Mouse (Mus musculus) intestine, embryonic 14.5 days (tissue): ENCODE measurements around the gene Foxn2. TPM values are rescaled to one million over a fixed set of nuclear protein-coding genes. Genes with fewer than 3 reads are reported as not detected.

Experiments
- ATAC-seq: fragments of 200-750 bp; cut with Nextera tagmentation; replicated peaks from 2 replicates; pipeline ENCODE4 v1.8.0; 2017; ENCODE audit warnings: low read depth, moderate number of reproducible peaks, moderate TSS enrichment, moderate library complexity; ENCODE audit not compliant: low FRiP score, low TSS enrichment
- DNase-seq: peaks from one replicate; pipeline ENCODE4 v3.0.0-alpha.2; 2018; ENCODE audit warnings: low spot score
- H3K27ac ChIP-seq: fragments of 300-500 bp; sonication (generic); 2 replicates; pipeline ENCODE4 v1.5.1; 2014; ENCODE audit warnings: low read depth, mild to moderate bottlenecking, control low read depth
- H3K27me3 ChIP-seq: fragments of 300-500 bp; sonication (generic); replicated peaks from 2 replicates; pipeline ENCODE4 v1.6.1; 2014; ENCODE audit warnings: low read length, control low read depth; ENCODE audit not compliant: control insufficient read depth, insufficient read depth
- H3K36me3 ChIP-seq: fragments of 300-500 bp; sonication (generic); 2 replicates; pipeline ENCODE4 v1.6.1; 2014; ENCODE audit warnings: low read length, control low read depth; ENCODE audit not compliant: control insufficient read depth, insufficient read depth
- H3K4me1 ChIP-seq: fragments of 300-500 bp; sonication (generic); replicated peaks from 2 replicates; pipeline ENCODE4 v1.6.1; 2014; ENCODE audit warnings: low read length, control low read depth, mixed read lengths; ENCODE audit not compliant: control insufficient read depth, insufficient read depth
- H3K4me2 ChIP-seq: fragments of 300-500 bp; sonication (generic); 2 replicates; pipeline ENCODE4 v1.6.1; 2014; ENCODE audit warnings: low read length
- H3K4me3 ChIP-seq: fragments of 300-500 bp; sonication (generic); 2 replicates; pipeline ENCODE4 v1.5.1; 2014; ENCODE audit warnings: low read depth, low read length, control low read depth, mixed read lengths
- H3K9ac ChIP-seq: fragments of 300-500 bp; sonication (generic); 2 replicates; pipeline ENCODE4 v1.6.1; 2014; ENCODE audit warnings: mild to moderate bottlenecking, low read length
- H3K9me3 ChIP-seq: fragments of 300-500 bp; sonication (generic); 2 replicates; pipeline ENCODE4 v1.6.1; 2016; ENCODE audit warnings: low read length, control low read depth; ENCODE audit not compliant: control insufficient read depth
- WGBS: fragments of 180-500 bp; shearing (Covaris S2); extraction: QIAGEN DNeasy Blood & Tissue Kit; methylation state at CpG from one replicate; pipeline ENCODE4 v1.1.7; 2014; 5-methylcytosine and 5-hydroxymethylcytosine counted together
- polyA plus RNA-seq: library from polyadenylated mRNA; unstranded; fragments of >200 nt; fragmentation: Nextera tagmentation; extraction: Ambion mirVana; gene quantifications from 2 replicates; pipeline ENCODE4 v1.2.1, GENCODE M21; 2014

Gene Foxn2
- polyA plus RNA-seq, 1 experiment from 2014 or later, result 12.1 TPM

DNA sequence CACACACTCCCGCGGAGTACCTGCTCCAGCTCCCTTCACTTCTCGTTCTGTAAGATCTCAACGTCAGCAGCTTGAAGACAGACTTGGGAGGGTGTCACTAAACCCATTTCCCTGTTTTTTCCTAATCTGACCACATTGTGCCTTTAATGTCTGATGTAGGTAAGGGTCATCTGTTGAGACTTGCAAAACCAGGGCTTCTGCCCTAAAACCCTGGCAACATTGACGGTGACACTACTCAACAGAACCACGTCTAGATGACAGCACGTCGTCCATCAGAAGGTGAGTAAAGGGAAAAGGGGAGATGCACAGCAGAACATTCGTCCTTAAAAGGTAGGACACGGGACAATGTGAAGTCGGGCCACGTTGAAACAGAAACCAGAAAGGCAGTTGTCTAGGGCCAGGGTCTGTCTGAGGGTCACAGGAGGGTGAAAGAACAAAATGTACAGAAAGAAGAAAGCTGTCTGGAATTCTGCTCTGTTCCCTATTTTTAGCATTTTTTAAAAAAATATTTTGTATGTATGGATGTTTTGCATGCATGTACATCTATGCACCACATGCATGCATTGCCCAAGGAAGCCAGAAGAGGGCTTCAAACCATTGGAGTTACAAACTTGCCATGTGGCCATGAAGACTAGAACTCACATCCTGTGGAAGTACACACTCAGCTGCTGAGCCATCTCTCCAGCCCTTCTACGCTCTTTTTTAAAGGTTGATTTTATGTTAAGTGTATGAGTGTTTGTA lies 51.0 kb downstream of the Foxn2 start:
- DNase-seq, result peak; percentile 27
- ATAC-seq, result no peak
- WGBS, result 94% methylated on average over 13 of the region's 13 CpGs

DNA sequence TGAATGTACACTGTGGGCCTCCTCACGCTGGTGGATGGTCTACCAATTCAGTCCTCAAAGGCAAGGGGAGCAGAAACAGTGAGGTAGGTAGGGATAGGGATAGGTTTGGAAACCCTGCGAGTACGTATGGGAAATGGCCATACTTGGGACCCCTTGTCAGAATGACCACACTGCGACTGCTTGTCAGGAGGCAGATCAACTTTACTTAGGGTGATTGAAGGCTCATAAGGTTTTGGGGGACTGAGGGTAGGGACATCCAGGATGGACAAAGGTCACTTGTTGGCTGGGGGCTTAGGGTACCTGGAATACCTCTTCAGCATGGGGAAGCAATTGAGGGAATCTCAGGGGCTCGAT lies 51.6 kb downstream of the Foxn2 start:
- Histone ChIP-seq H3K9ac (no peak overlapping the region), H3K36me3 (peaks cover 23% of the 10 kb centered on the region; the same call in 1 of the 2 replicates), H3K4me3 (no peak overlapping the region), H3K4me1 (no peaks in the 10 kb centered on the region), H3K9me3 (no peaks in the 10 kb centered on the region), H3K27ac (no peak overlapping the region), H3K4me2 (no peak overlapping the region), H3K27me3 (no peaks in the 10 kb centered on the region)
- WGBS, result 96% methylated on average over 5 of the region's 5 CpGs
- ATAC-seq (no peak), DNase-seq (no peak)

More for the DNA sequence above, 51.0 kb downstream of the Foxn2 start:
- H3K27me3 ChIP-seq, result no peaks in the 10 kb centered on the region
- H3K27ac ChIP-seq, result no peak overlapping the region
- H3K4me1 ChIP-seq, result no peaks in the 10 kb centered on the region
- H3K4me2 ChIP-seq, result no peak overlapping the region
- H3K36me3 ChIP-seq, result peaks cover 27% of the 10 kb centered on the region
- no peak overlapping the region for H3K4me3 ChIP-seq
- no peak overlapping the region for H3K9ac ChIP-seq
- no peaks in the 10 kb centered on the region for H3K9me3 ChIP-seq

DNA sequence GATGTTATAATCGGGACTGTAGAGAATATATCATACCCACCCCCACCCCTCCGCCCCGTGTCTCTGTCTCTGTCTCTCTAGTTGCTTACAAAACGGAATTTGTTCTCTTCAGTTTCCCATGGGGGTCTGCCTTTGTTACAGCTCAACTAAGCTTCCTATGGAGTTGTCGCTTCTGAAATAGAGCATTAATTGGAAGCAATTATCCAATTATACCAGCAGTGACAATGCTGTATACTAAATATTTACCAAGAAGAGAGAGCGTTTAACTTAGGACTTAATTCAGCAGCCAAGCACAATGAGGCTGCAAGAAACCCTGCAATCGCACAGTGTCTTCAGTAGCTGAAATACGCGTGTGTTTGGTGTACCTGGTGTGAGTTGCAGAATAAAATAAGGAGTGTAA lies 53.0 kb downstream of the Foxn2 start:
- 85% methylated on average over 9 of the region's 9 CpGs for WGBS
- Histone ChIP-seq H3K4me1 (no peaks in the 10 kb centered on the region), H3K4me3 (no peak overlapping the region), H3K27me3 (no peaks in the 10 kb centered on the region), H3K27ac (no peak overlapping the region), H3K36me3 (peaks cover 20% of the 10 kb centered on the region; the same call in 1 of the 2 replicates), H3K9ac (no peak overlapping the region), H3K9me3 (no peaks in the 10 kb centered on the region), H3K4me2 (no peak overlapping the region)
- ATAC-seq, result no peak
- DNase-seq, result peak; percentile 15

DNA sequence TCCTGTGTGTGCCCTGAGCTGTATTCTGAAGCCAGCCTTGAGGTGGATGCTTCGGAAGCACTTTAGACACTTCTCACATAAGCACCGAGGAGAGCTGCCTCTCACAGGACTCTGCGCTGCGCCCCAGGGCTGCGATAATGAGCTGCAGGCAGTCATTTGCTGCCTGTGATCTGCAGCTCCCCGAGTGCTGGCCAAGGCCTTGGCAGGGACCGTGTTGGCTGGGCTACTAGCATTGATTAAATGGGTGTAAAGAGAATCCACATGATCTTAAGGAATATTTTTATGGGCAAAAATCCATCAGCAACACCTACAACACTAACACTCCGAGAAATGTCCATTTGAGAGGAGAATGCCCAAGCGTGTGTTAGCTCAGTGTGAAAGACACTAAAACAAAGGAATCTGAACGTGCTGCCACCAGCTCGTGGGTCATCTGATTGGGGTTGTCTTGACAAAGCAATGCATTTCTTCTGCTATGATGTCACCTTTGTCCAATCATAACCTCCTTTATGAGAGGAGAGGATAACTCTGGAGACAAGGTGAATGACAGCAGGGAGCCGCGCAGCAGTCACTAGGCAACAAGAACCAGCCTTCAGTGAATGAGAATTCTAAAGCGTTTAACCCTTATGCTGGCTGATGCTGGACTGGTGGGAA lies 53.7 kb downstream of the Foxn2 start:
- peak; percentile 49 for DNase-seq
- H3K4me2 ChIP-seq, result no peak overlapping the region

DNA sequence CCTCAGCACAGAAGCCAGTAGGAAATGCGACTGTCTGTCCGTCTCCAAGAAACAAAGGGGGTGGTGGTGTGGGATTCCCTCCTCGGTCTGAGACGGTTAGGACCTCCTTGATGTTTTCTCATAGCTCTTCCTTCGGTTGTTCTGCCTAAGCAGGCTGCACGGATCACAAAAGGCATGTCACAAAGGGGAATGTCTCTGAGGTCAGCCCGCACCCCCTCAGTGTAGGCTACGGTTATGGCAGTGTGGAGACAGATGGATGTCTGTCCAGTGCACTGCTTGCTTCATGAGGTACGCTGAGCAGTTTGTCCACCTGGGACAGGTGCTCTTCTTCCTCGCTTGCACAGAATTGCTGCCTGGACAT lies 54.2 kb downstream of the Foxn2 start:
- WGBS, result 80% methylated on average over 10 of the region's 10 CpGs
- DNase-seq, result no peak
- H3K36me3 ChIP-seq, result peaks cover 20% of the 10 kb centered on the region; the same call in 1 of the 2 replicates

More for the DNA sequence above, 53.7 kb downstream of the Foxn2 start:
- no peak; the same call in 1 of the 2 replicates for ATAC-seq
- H3K27me3 ChIP-seq, result no peaks in the 10 kb centered on the region
- no peak overlapping the region for H3K27ac ChIP-seq
- H3K36me3 ChIP-seq, result peaks cover 20% of the 10 kb centered on the region; the same call in 1 of the 2 replicates
- H3K4me1 ChIP-seq, result no peaks in the 10 kb centered on the region
- 71% methylated on average over 14 of the region's 14 CpGs for WGBS
- H3K9ac ChIP-seq, result no peak overlapping the region
- H3K9me3 ChIP-seq, result no peaks in the 10 kb centered on the region
- H3K4me3 ChIP-seq, result no peak overlapping the region

DNA sequence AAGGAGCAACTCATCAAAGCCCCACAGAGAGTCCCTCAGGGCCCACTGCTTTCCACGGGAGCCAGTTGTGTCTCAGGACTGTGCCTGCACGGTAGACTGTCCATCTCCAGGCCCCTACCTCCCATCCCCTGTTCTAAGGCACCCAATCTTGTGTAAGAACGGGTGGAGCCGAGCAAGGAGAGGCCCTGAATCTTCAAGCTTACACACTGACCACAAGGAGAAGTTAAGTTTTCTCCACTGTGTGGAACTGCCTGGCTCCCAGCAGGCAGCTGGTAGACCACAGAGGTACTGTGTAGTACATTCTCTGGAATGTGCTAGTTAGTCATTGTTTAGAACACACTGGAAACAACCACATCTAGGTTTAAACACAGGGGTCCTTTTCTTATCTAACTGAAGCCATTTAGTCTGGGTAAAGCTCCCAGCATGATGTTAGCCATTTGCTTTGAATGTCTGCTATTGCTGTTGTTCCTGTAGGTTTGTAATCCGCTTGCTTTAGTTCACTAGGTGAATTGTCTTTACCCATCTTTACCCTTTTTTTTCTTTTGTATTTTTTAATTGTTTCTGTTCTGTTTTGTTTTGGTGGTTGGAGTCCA lies 57.7 kb downstream of the Foxn2 start:
- 79% methylated on average over 5 of the region's 5 CpGs for WGBS
- no peaks in the 10 kb centered on the region for H3K9me3 ChIP-seq
- no peak overlapping the region for H3K4me2 ChIP-seq
- H3K4me1 ChIP-seq, result no peaks in the 10 kb centered on the region
- H3K9ac ChIP-seq, result no peak overlapping the region
- no peak overlapping the region for H3K27ac ChIP-seq
- H3K4me3 ChIP-seq, result no peak overlapping the region
- no peak for DNase-seq
- no peaks in the 10 kb centered on the region for H3K27me3 ChIP-seq
- H3K36me3 ChIP-seq, result 0 out of 2 replicates have a peak, but pooled peaks cover 4% of the 10 kb centered on the region
- ATAC-seq, result no peak

More for the DNA sequence above, 54.2 kb downstream of the Foxn2 start:
- Histone ChIP-seq H3K27ac (no peak overlapping the region), H3K4me3 (no peak overlapping the region), H3K4me2 (no peak overlapping the region), H3K9ac (no peak overlapping the region), H3K9me3 (no peaks in the 10 kb centered on the region), H3K4me1 (no peaks in the 10 kb centered on the region), H3K27me3 (no peaks in the 10 kb centered on the region)
- no peak for ATAC-seq

DNA sequence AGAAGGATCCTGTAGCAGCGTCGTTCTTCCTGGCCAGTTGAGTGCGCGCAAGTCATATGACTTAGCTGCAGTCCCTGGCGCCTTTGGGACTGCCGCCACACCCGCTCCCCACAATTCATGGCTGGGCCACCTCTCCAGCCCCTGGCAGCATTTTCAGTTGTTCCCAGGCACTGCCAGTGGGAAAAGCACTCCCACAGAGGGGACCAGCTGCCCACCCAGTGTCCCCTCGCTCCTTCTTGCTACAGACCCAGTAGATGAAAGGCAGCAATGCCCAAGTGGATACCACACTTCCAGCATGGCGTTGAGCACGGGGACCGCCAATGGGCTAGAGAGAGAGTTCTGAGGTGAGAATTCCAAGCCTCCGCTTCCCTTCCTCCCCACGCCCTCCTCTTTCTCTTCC lies 63.5 kb downstream of the Foxn2 start:
- 88% methylated on average over 13 of the region's 13 CpGs for WGBS

DNA sequence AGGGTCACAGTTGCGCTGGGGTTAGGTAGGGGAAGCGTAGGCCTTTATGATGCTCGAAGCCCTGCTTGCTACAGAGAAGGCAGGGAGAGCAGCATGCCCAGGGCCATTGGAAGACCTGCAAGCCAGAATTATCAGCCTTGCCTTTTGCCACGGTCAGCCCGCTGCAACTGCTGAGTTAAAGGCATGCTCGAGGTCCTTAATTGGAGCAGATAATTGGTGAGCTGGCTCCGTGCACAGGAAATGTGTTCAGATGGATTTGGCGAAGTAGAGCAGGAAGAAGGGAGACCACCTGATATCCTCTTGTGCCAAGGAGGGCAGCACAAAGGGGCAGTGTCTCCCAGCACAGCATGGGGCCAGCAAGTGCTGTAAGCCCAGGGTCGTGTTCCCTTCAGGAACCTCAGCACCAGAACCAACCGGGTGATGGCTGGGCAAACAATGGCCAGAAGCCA lies 64.8 kb downstream of the Foxn2 start:
- Histone ChIP-seq H3K4me3 (no peak overlapping the region), H3K4me1 (peaks cover 14% of the 10 kb centered on the region), H3K9me3 (no peaks in the 10 kb centered on the region), H3K27ac (peak overlapping the region; percentile 44; the same call in 1 of the 2 replicates), H3K9ac (no peak overlapping the region), H3K4me2 (no peak overlapping the region), H3K36me3 (no peaks in the 10 kb centered on the region), H3K27me3 (no peaks in the 10 kb centered on the region)
- WGBS, result 57% methylated on average over 10 of the region's 10 CpGs
- DNase-seq, result no peak
- no peak for ATAC-seq

More for the DNA sequence above, 63.5 kb downstream of the Foxn2 start:
- Histone ChIP-seq H3K9ac (no peak overlapping the region), H3K4me3 (no peak overlapping the region), H3K4me1 (peaks cover 11% of the 10 kb centered on the region), H3K27me3 (no peaks in the 10 kb centered on the region), H3K4me2 (no peak overlapping the region), H3K27ac (peak overlapping the region; percentile 51), H3K9me3 (no peaks in the 10 kb centered on the region), H3K36me3 (no peaks in the 10 kb centered on the region)
- no peak for DNase-seq
- ATAC-seq, result no peak
